Mouse (Mus musculus) liver, embryonic 14.5 days (tissue): ENCODE results near the gene Gm2663. TPM values are rescaled to one million over a fixed set of nuclear protein-coding genes. Genes with fewer than 3 reads are reported as not detected.

Source experiments
- ATAC-seq: fragments of 200-750 bp; cut with Nextera tagmentation; 2 replicates; pipeline ENCODE4 v1.8.0; 2017; ENCODE audit warnings: moderate number of reproducible peaks, mild to moderate bottlenecking, moderate library complexity; ENCODE audit not compliant: insufficient read depth
- DNase-seq, 3 experiments: peaks; one replicate each; pipeline ENCODE4 v3.0.0-alpha.2; 2012 to 2013; ENCODE audit warnings: low read depth in 3 of 3, low spot score in 3 of 3
- H3K27ac ChIP-seq: fragments of 300-500 bp; sonication (generic); 2 replicates; pipeline ENCODE4 v1.5.1; 2014; ENCODE audit warnings: moderate library complexity, mild to moderate bottlenecking, control low read depth, inconsistent platforms
- H3K27me3 ChIP-seq: fragments of 300-500 bp; sonication (generic); 2 replicates; pipeline ENCODE4 v1.6.1; 2014; ENCODE audit warnings: mild to moderate bottlenecking, low read length, moderate library complexity; ENCODE audit not compliant: control insufficient read depth, insufficient read depth
- H3K36me3 ChIP-seq: fragments of 300-500 bp; sonication (generic); replicated peaks from 2 replicates; pipeline ENCODE4 v1.6.1; 2014; ENCODE audit warnings: low read depth; ENCODE audit not compliant: control insufficient read depth, insufficient read depth
- H3K4me1 ChIP-seq, 2 experiments: fragments of 200-500 bp in 1 of 2; fragments of 300-500 bp in 1 of 2; sonication (generic) in 1 of 2; replicated peaks; 2 replicates each; pipeline ENCODE4 v1.6.1; 2012 to 2014; ENCODE audit warnings: antibody characterized with exemption in 1 of 2, inconsistent platforms in 1 of 2, low read length in 1 of 2; ENCODE audit not compliant: control insufficient read depth in 2 of 2, insufficient read depth in 2 of 2
- H3K4me2 ChIP-seq: fragments of 300-500 bp; sonication (generic); 2 replicates; pipeline ENCODE4 v1.6.1; 2014; ENCODE audit warnings: low read depth, mild to moderate bottlenecking, control low read depth, moderate library complexity
- H3K4me3 ChIP-seq, 2 experiments: fragments of 200-500 bp in 1 of 2; fragments of 300-500 bp in 1 of 2; sonication (generic) in 1 of 2; 2 replicates each; pipeline ENCODE4 v1.5.1; 2012 to 2014; ENCODE audit warnings: low read depth in 2 of 2, low read length in 2 of 2, mild to moderate bottlenecking in 2 of 2, control low read depth in 1 of 2, inconsistent platforms in 1 of 2, moderate library complexity in 1 of 2; ENCODE audit not compliant: insufficient read depth in 1 of 2
- H3K9ac ChIP-seq: fragments of 300-500 bp; sonication (generic); replicated peaks from 2 replicates; pipeline ENCODE4 v1.6.1; 2014; ENCODE audit warnings: mild to moderate bottlenecking, control low read depth, moderate library complexity
- H3K9me3 ChIP-seq: fragments of 300-500 bp; sonication (generic); 2 replicates; pipeline ENCODE4 v1.6.1; 2016; ENCODE audit warnings: low read length, mixed read lengths; ENCODE audit not compliant: control insufficient read depth
- CTCF ChIP-seq: IDR thresholded peaks from 2 replicates; pipeline ENCODE4 v1.5.1; 2016; ENCODE audit warnings: antibody characterized with exemption, low read depth, control low read depth
- EP300 ChIP-seq: IDR thresholded peaks from 2 replicates; pipeline ENCODE4 v1.6.1; 2016; ENCODE audit warnings: antibody characterized with exemption, low read depth
- WGBS: fragments of 180-500 bp; shearing (Covaris S2); extraction: QIAGEN DNeasy Blood & Tissue Kit; methylation state at CpG from one replicate; pipeline ENCODE4 v1.1.7; 2014; ENCODE audit not compliant: insufficient replicate concordance; 5-methylcytosine and 5-hydroxymethylcytosine counted together
- polyA plus RNA-seq, 2 experiments: library from polyadenylated mRNA; depleted of rRNA in 1 of 2; stranded (reverse) in 1 of 2; unstranded in 1 of 2; fragments of >200 nt; fragmentation: Nextera tagmentation in 1 of 2; extraction: Ambion mirVana in 1 of 2; gene quantifications; 2 replicates each; pipeline versions ENCODE4 v1.2.1 to v1.2.3; 2012 to 2014

The Gm2663 gene
- polyA plus RNA-seq, 2 experiments: not detected

GRCm38 (mm10) chr6:41044753-41045152 lies 45.5 kb upstream of the Gm2663 start:
- no peak for DNase-seq
- no peak overlapping the region for H3K27ac ChIP-seq
- 33% methylated on average over 1 of the region's 1 CpGs for whole genome bisulfite sequencing
- ATAC-seq: no peak
- no peak overlapping the region for H3K9ac ChIP-seq
- no peak for TF ChIP-seq EP300
- TF ChIP-seq CTCF: no peak
- H3K27me3 ChIP-seq: no peaks in the 10 kb centered on the region
- H3K9me3 ChIP-seq: no peaks in the 10 kb centered on the region
- peaks cover 0 to 2% of the 10 kb centered on the region in 2 experiments; a peak in 1 of 4 replicates for H3K4me1 ChIP-seq
- H3K4me2 ChIP-seq: no peak overlapping the region
- no peaks in the 10 kb centered on the region for H3K36me3 ChIP-seq
- no peak overlapping the region for H3K4me3 ChIP-seq

- WGBS: 56% methylated on average over 1 of the region's 1 CpGs
- DNase-seq (no peak), ATAC-seq (no peak)
- peaks cover 0 to 2% of the 10 kb centered on the region in 2 experiments; a peak in 1 of 4 replicates for H3K4me1 ChIP-seq
- H3K4me3 ChIP-seq: no peak overlapping the region
- no peaks in the 10 kb centered on the region for H3K9me3 ChIP-seq
- H3K27ac ChIP-seq: no peak overlapping the region
- no peaks in the 10 kb centered on the region for H3K36me3 ChIP-seq
- TF ChIP-seq EP300 (no peak), CTCF (no peak)
- no peak overlapping the region for H3K4me2 ChIP-seq
- no peaks in the 10 kb centered on the region for H3K27me3 ChIP-seq
- H3K9ac ChIP-seq: no peak overlapping the region
Observed at GRCm38 (mm10) chr6:41044314-41044713, 45.0 kb upstream of the Gm2663 start.

GRCm38 (mm10) chr6:41035409-41035808 lies 36.1 kb upstream of the Gm2663 start, which contains the start of gene 2210010C04Rik:
Gene 2210010C04Rik (minus strand): TSS chr6:41035509.
- no peaks in the 10 kb centered on the region for H3K4me1 ChIP-seq
- no peak for ATAC-seq
- TF ChIP-seq EP300: no peak
- no peak for TF ChIP-seq CTCF

GRCm38 (mm10) chr6:41032802-41033201 lies 33.5 kb upstream of the Gm2663 start:
- DNase-seq (no peak), ATAC-seq (no peak)
- no peak overlapping the region for H3K4me3 ChIP-seq
- TF ChIP-seq CTCF (no peak), EP300 (no peak)
- no peak overlapping the region for H3K9ac ChIP-seq
- no peak overlapping the region for H3K27ac ChIP-seq
- no peaks in the 10 kb centered on the region for H3K27me3 ChIP-seq
- WGBS: 58% methylated on average over 6 of the region's 6 CpGs
- H3K36me3 ChIP-seq: no peaks in the 10 kb centered on the region
- no peaks in the 10 kb centered on the region for H3K9me3 ChIP-seq
- no peaks in the 10 kb centered on the region for H3K4me1 ChIP-seq
- no peak overlapping the region for H3K4me2 ChIP-seq

More at GRCm38 (mm10) chr6:41035409-41035808, 36.1 kb upstream of the Gm2663 start, which contains the start of gene 2210010C04Rik:
- DNase-seq: no peak
- no peak within 1 kb of the TSS for H3K27ac ChIP-seq
- H3K36me3 ChIP-seq: no peaks in the 10 kb centered on the region
- no peaks in the 10 kb centered on the region for H3K9me3 ChIP-seq
- no peak within 1 kb of the TSS for H3K9ac ChIP-seq
- no peak within 1 kb of the TSS for H3K4me2 ChIP-seq
- H3K27me3 ChIP-seq: no peaks in the 10 kb centered on the region
- no peak within 1 kb of the TSS for H3K4me3 ChIP-seq

GRCm38 (mm10) chr6:41032231-41032630 lies 33.0 kb upstream of the Gm2663 start:
- Histone ChIP-seq H3K4me3 (no peak overlapping the region), H3K36me3 (no peaks in the 10 kb centered on the region), H3K27me3 (no peaks in the 10 kb centered on the region), H3K4me1 (no peaks in the 10 kb centered on the region), H3K9me3 (no peaks in the 10 kb centered on the region), H3K27ac (no peak overlapping the region), H3K9ac (no peak overlapping the region), H3K4me2 (no peak overlapping the region)
- no peak for DNase-seq
- ATAC-seq: no peak
- WGBS: 55% methylated on average over 3 of the region's 3 CpGs
- TF ChIP-seq EP300: no peak
- no peak for TF ChIP-seq CTCF
